Mouse (Mus musculus) intestine, embryonic 15.5 days (tissue): ENCODE measurements around the gene Olfr329-ps. TPM values are rescaled to one million over a fixed set of nuclear protein-coding genes. Genes with fewer than 3 reads are reported as not detected.
"Not testable (repeated sequence)": the region's sequence is repeated elsewhere in the genome, so short reads cannot be mapped to it uniquely, and the experiment has no call there.

Source experiments
- ATAC-seq: fragments of 200-750 bp; cut with Nextera tagmentation; 2 replicates; pipeline ENCODE4 v1.8.0; 2017; ENCODE audit warnings: moderate TSS enrichment, moderate library complexity
- H3K27ac ChIP-seq: fragments of 300-500 bp; sonication (generic); 2 replicates; pipeline ENCODE4 v1.5.1; 2015; ENCODE audit warnings: mild to moderate bottlenecking, inconsistent platforms
- H3K27me3 ChIP-seq: fragments of 300-500 bp; sonication (generic); replicated peaks from 2 replicates; pipeline ENCODE4 v1.6.1; 2015; ENCODE audit warnings: inconsistent platforms
- H3K36me3 ChIP-seq: fragments of 300-500 bp; sonication (generic); 2 replicates; pipeline ENCODE4 v1.6.1; 2015; ENCODE audit warnings: inconsistent platforms
- H3K4me1 ChIP-seq: fragments of 300-500 bp; sonication (generic); replicated peaks from 2 replicates; pipeline ENCODE4 v1.6.1; 2015; ENCODE audit warnings: inconsistent platforms
- H3K4me2 ChIP-seq: fragments of 300-500 bp; sonication (generic); replicated peaks from 2 replicates; pipeline ENCODE4 v1.6.1; 2015; ENCODE audit warnings: mild to moderate bottlenecking, inconsistent platforms
- H3K4me3 ChIP-seq: fragments of 300-500 bp; sonication (generic); replicated peaks from 2 replicates; pipeline ENCODE4 v1.5.1; 2015; ENCODE audit warnings: inconsistent platforms
- H3K9ac ChIP-seq: fragments of 300-500 bp; sonication (generic); 2 replicates; pipeline ENCODE4 v1.6.1; 2015; ENCODE audit warnings: inconsistent platforms
- H3K9me3 ChIP-seq: fragments of 300-500 bp; sonication (generic); 2 replicates; pipeline ENCODE4 v1.6.1; 2016; ENCODE audit warnings: inconsistent platforms
- WGBS: fragments of 180-500 bp; shearing (Covaris S2); methylation state at CpG from one replicate; pipeline ENCODE4 v1.1.7; 2015; 5-methylcytosine and 5-hydroxymethylcytosine counted together
- polyA plus RNA-seq: library from polyadenylated mRNA; unstranded; fragments of >200 nt; fragmentation: Nextera tagmentation; extraction: Ambion mirVana; gene quantifications from 2 replicates; pipeline ENCODE4 v1.2.1, GENCODE M21; 2015

Gene Olfr329-ps
- not detected in 2 replicates for polyA plus RNA-seq

- Histone ChIP-seq H3K27ac (no peak within 1 kb of the TSS), H3K27me3 (no peaks in the 10 kb centered on the region), H3K9me3 (no peaks in the 10 kb centered on the region), H3K4me1 (no peaks in the 10 kb centered on the region), H3K36me3 (no peaks in the 10 kb centered on the region), H3K9ac (no peak within 1 kb of the TSS), H3K4me2 (no peak within 1 kb of the TSS), H3K4me3 (no peak within 1 kb of the TSS)
- ATAC-seq: no peak
- 77% methylated on average over 5 of the region's 5 CpGs for WGBS
These were observed at the start of gene Olfr329-ps for GRCm38 (mm10) chr11:58546322-58546721. Gene Olfr329-ps, minus strand, starts transcription at chr11:58546422.

GRCm38 (mm10) chr11:58594814-58595213, 48.6 kb upstream of the Olfr329-ps start, which contains the start of gene Olfr324:
Gene Olfr324, plus strand, starts transcription at chr11:58595114.
- no peaks in the 10 kb centered on the region for H3K9me3 ChIP-seq
- H3K27me3 ChIP-seq: no peaks in the 10 kb centered on the region
- H3K9ac ChIP-seq: no peak within 1 kb of the TSS
- no peaks in the 10 kb centered on the region for H3K4me1 ChIP-seq
- H3K4me3 ChIP-seq: no peak within 1 kb of the TSS
- no peaks in the 10 kb centered on the region for H3K36me3 ChIP-seq
- H3K27ac ChIP-seq: no peak within 1 kb of the TSS
- 78% methylated on average over 6 of the region's 6 CpGs for WGBS
- ATAC-seq: no peak
- no peak within 1 kb of the TSS for H3K4me2 ChIP-seq

- Histone ChIP-seq H3K27me3 (no peaks in the 10 kb centered on the region), H3K36me3 (no peaks in the 10 kb centered on the region), H3K4me3 (no peak overlapping the region), H3K27ac (no peak overlapping the region), H3K4me1 (no peaks in the 10 kb centered on the region), H3K9me3 (no peaks in the 10 kb centered on the region), H3K4me2 (no peak overlapping the region), H3K9ac (no peak overlapping the region)
- 59% methylated on average over 3 of the region's 3 CpGs for WGBS
- no peak for ATAC-seq
These were observed 42.5 kb upstream of the Olfr329-ps start for GRCm38 (mm10) chr11:58588620-58589250.

GRCm38 (mm10) chr11:58587898-58588348, 41.7 kb upstream of the Olfr329-ps start:
- WGBS: 70% methylated on average over 7 of the region's 7 CpGs
- no peaks in the 10 kb centered on the region for H3K4me1 ChIP-seq
- H3K27me3 ChIP-seq: no peaks in the 10 kb centered on the region
- no peak for ATAC-seq
- no peak overlapping the region for H3K4me2 ChIP-seq
- no peaks in the 10 kb centered on the region for H3K9me3 ChIP-seq
- H3K9ac ChIP-seq: no peak overlapping the region
- H3K27ac ChIP-seq: no peak overlapping the region
- H3K4me3 ChIP-seq: no peak overlapping the region
- no peaks in the 10 kb centered on the region for H3K36me3 ChIP-seq

GRCm38 (mm10) chr11:58578636-58579035, 32.4 kb upstream of the Olfr329-ps start:
- Histone ChIP-seq H3K4me3 (no peak overlapping the region), H3K9ac (no peak overlapping the region), H3K9me3 (no peaks in the 10 kb centered on the region), H3K4me1 (no peaks in the 10 kb centered on the region), H3K4me2 (no peak overlapping the region), H3K27ac (no peak overlapping the region), H3K36me3 (no peaks in the 10 kb centered on the region), H3K27me3 (no peaks in the 10 kb centered on the region)
- ATAC-seq: no peak
- 79% methylated on average over 8 of the region's 8 CpGs for WGBS

GRCm38 (mm10) chr11:58577430-58577829, 31.2 kb upstream of the Olfr329-ps start, which contains the start of gene Olfr325:
Gene Olfr325, plus strand, starts transcription at chr11:58577730.
- ATAC-seq: no peak
- WGBS: 41% methylated on average over 1 of the region's 1 CpGs
- no peaks in the 10 kb centered on the region for H3K36me3 ChIP-seq
- H3K4me2 ChIP-seq: no peak within 1 kb of the TSS
- H3K27me3 ChIP-seq: no peaks in the 10 kb centered on the region
- H3K9me3 ChIP-seq: no peaks in the 10 kb centered on the region
- no peak within 1 kb of the TSS for H3K4me3 ChIP-seq
- H3K9ac ChIP-seq: no peak within 1 kb of the TSS
- no peaks in the 10 kb centered on the region for H3K4me1 ChIP-seq
- H3K27ac ChIP-seq: no peak within 1 kb of the TSS

GRCm38 (mm10) chr11:58570405-58570804, 24.2 kb upstream of the Olfr329-ps start, which contains the start of gene Olfr224:
Gene Olfr224, minus strand, starts transcription at chr11:58570553.
- 67% methylated on average over 5 of the region's 5 CpGs for WGBS
- H3K36me3 ChIP-seq: no peaks in the 10 kb centered on the region

GRCm38 (mm10) chr11:58555536-58555935, 9.3 kb upstream of the Olfr329-ps start, which contains the start of gene Olfr328:
Gene Olfr328, minus strand, starts transcription at chr11:58555636.
- no peak for ATAC-seq
- Histone ChIP-seq H3K27ac (no peak within 1 kb of the TSS), H3K4me2 (no peak within 1 kb of the TSS), H3K4me3 (no peak within 1 kb of the TSS), H3K27me3 (no peaks in the 10 kb centered on the region), H3K9ac (no peak within 1 kb of the TSS), H3K36me3 (no peaks in the 10 kb centered on the region), H3K9me3 (no peaks in the 10 kb centered on the region), H3K4me1 (no peaks in the 10 kb centered on the region)
- 87% methylated on average over 1 of the region's 1 CpGs for WGBS

More at GRCm38 (mm10) chr11:58570405-58570804, 24.2 kb upstream of the Olfr329-ps start, which contains the start of gene Olfr224:
- ATAC-seq: no peak
- Histone ChIP-seq H3K4me1 (no peaks in the 10 kb centered on the region), H3K27ac (no peak within 1 kb of the TSS), H3K9ac (no peak within 1 kb of the TSS), H3K27me3 (no peaks in the 10 kb centered on the region), H3K9me3 (no peaks in the 10 kb centered on the region), H3K4me3 (no peak within 1 kb of the TSS), H3K4me2 (no peak within 1 kb of the TSS)

- not testable (repeated sequence) for H3K27me3 ChIP-seq, H3K4me3 ChIP-seq, H3K27ac ChIP-seq, ATAC-seq, H3K9me3 ChIP-seq, H3K4me1 ChIP-seq, H3K36me3 ChIP-seq, H3K9ac ChIP-seq, H3K4me2 ChIP-seq
These were observed 11.5 kb downstream of the Olfr329-ps start, which contains the start of gene Olfr330 for GRCm38 (mm10) chr11:58534736-58535135. Gene Olfr330, minus strand, starts transcription at chr11:58534836.

GRCm38 (mm10) chr11:58519756-58520155, 26.5 kb downstream of the Olfr329-ps start:
- not testable (repeated sequence) for H3K27me3 ChIP-seq, H3K4me2 ChIP-seq, H3K9me3 ChIP-seq, H3K27ac ChIP-seq, ATAC-seq, H3K9ac ChIP-seq, H3K36me3 ChIP-seq, H3K4me1 ChIP-seq, H3K4me3 ChIP-seq
- WGBS: 95% methylated on average over 7 of the region's 9 CpGs

GRCm38 (mm10) chr11:58518916-58519315, 27.3 kb downstream of the Olfr329-ps start:
- not testable (repeated sequence) for H3K4me2 ChIP-seq, H3K4me1 ChIP-seq, H3K4me3 ChIP-seq, H3K27me3 ChIP-seq, H3K9me3 ChIP-seq, H3K36me3 ChIP-seq, H3K9ac ChIP-seq, H3K27ac ChIP-seq, ATAC-seq
- 89% methylated on average over 18 of the region's 18 CpGs for WGBS

- H3K27ac ChIP-seq, H3K27me3 ChIP-seq, H3K9ac ChIP-seq, H3K4me3 ChIP-seq, ATAC-seq, H3K36me3 ChIP-seq, H3K4me1 ChIP-seq, H3K4me2 ChIP-seq, H3K9me3 ChIP-seq: not testable (repeated sequence)
- 85% methylated on average over 19 of the region's 19 CpGs for WGBS
These were observed 37.2 kb downstream of the Olfr329-ps start for GRCm38 (mm10) chr11:58509058-58509457.

GRCm38 (mm10) chr11:58502472-58502871, 43.8 kb downstream of the Olfr329-ps start, which contains the start of gene Olfr331:
Gene Olfr331, minus strand, starts transcription at chr11:58502572.
- not testable (repeated sequence) for H3K27ac ChIP-seq, H3K9ac ChIP-seq, H3K4me2 ChIP-seq, H3K4me3 ChIP-seq, H3K9me3 ChIP-seq, H3K4me1 ChIP-seq, H3K27me3 ChIP-seq, ATAC-seq, H3K36me3 ChIP-seq
